Mouse (Mus musculus) ES-Bruce4 (cell line): ENCODE measurements around the gene 9930111J21Rik2.

ENCODE experiments used
- CTCF ChIP-seq: IDR thresholded peaks from one replicate; pipeline ENCODE4 v1.8.1; 2011; ENCODE audit warnings: low read depth, low read length
- POLR2A ChIP-seq: IDR thresholded peaks from one replicate; pipeline ENCODE4 v1.8.1; 2011; ENCODE audit warnings: low read length; ENCODE audit not compliant: insufficient read depth

DNA sequence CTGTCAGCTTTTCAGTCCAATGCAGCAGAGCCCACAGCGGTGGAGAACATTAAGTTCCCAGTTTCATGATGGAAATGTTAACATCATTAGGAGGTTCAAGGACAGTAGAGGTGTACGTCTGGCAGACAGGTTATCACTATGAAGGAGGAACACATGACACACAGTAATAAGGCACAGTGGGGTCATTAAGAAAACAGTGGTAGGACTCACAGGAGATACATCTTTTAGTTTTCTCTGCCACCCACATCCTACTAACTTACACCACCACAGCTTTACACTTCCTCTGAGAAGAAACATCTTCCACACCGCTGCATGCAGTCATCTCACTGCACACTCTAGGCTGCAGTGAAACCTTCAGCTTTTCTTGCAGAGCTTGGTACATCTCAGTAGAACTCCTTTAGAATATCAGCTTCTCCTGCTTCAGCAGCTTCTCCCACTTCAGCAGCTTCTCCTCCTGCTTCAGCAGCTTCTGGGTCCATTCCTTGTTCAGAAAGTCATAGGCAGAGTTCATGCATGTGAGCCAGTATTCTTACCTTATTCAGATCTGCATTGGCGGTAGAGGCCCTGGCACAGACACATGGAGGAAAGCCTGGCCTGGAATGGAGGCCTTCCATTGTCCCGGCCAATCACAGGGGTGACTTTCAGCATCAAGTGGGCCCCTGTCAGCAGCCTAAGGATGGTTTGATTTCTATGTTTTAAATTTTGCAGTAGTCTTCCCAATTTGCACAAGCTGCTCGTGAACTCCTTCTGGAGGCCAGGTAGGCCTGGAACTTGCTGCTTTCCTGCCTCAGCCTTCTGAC lies 43.0 kb upstream of the 9930111J21Rik2 start:
- TF ChIP-seq POLR2A = no peak
- TF ChIP-seq CTCF = no peak
